Mouse (Mus musculus) forebrain, embryonic 13.5 days (tissue): ENCODE results near the gene Bpifb3. TPM values are rescaled to one million over a fixed set of nuclear protein-coding genes. Genes with fewer than 3 reads are reported as not detected.
A peak's percentile ranks its signal among the peaks of the same experiment; 100 is the strongest.

ENCODE experiments used
- ATAC-seq: fragments of 200-750 bp; cut with Nextera tagmentation; 2 replicates; pipeline ENCODE4 v1.8.0; 2017
- H3K27ac ChIP-seq: fragments of 300-500 bp; sonication (generic); 2 replicates; pipeline ENCODE4 v1.5.1; 2015; ENCODE audit warnings: inconsistent platforms, mild to moderate bottlenecking, moderate library complexity
- H3K27me3 ChIP-seq: fragments of 300-500 bp; sonication (generic); 2 replicates; pipeline ENCODE4 v1.6.1; 2015; ENCODE audit warnings: mild to moderate bottlenecking, inconsistent platforms
- H3K36me3 ChIP-seq: fragments of 300-500 bp; sonication (generic); 2 replicates; pipeline ENCODE4 v1.6.1; 2015; ENCODE audit warnings: mild to moderate bottlenecking, inconsistent platforms; ENCODE audit not compliant: poor library complexity, severe bottlenecking
- H3K4me1 ChIP-seq: fragments of 300-500 bp; sonication (generic); 2 replicates; pipeline ENCODE4 v1.6.1; 2015; ENCODE audit warnings: inconsistent platforms
- H3K4me2 ChIP-seq: fragments of 300-500 bp; sonication (generic); 2 replicates; pipeline ENCODE4 v1.6.1; 2015; ENCODE audit warnings: inconsistent platforms, mild to moderate bottlenecking, moderate library complexity
- H3K4me3 ChIP-seq: fragments of 300-500 bp; sonication (generic); 2 replicates; pipeline ENCODE4 v1.5.1; 2015; ENCODE audit warnings: mild to moderate bottlenecking, inconsistent platforms
- H3K9ac ChIP-seq: fragments of 300-500 bp; sonication (generic); 2 replicates; pipeline ENCODE4 v1.6.1; 2015; ENCODE audit warnings: mild to moderate bottlenecking, inconsistent platforms
- H3K9me3 ChIP-seq: fragments of 300-500 bp; sonication (generic); replicated peaks from 2 replicates; pipeline ENCODE4 v1.6.1; 2016; ENCODE audit warnings: inconsistent platforms
- WGBS: fragments of 180-500 bp; shearing (Covaris S2); methylation state at CpG from one replicate; pipeline ENCODE4 v1.1.7; 2015; 5-methylcytosine and 5-hydroxymethylcytosine counted together
- polyA plus RNA-seq: library from polyadenylated mRNA; unstranded; fragments of >200 nt; fragmentation: Nextera tagmentation; extraction: Ambion mirVana; gene quantifications from 2 replicates; pipeline ENCODE4 v1.2.1, GENCODE M21; 2015

Gene Bpifb3
- polyA plus RNA-seq, 1 experiment from 2014 or later, result not detected

GRCm38 (mm10) chr2:153937843-153938242 is 19.8 kb downstream of the Bpifb3 start, which contains the start of gene Bpifb4:
TSS of gene Bpifb4 (plus strand) at chr2:153938212.
- no peaks in the 10 kb centered on the region for H3K27me3 ChIP-seq
- H3K36me3 ChIP-seq, result no peaks in the 10 kb centered on the region
- no peak within 1 kb of the TSS for H3K4me3 ChIP-seq
- 88% methylated on average over 5 of the region's 5 CpGs for WGBS
- H3K9me3 ChIP-seq, result no peaks in the 10 kb centered on the region
- ATAC-seq, result no peak
- no peak within 1 kb of the TSS for H3K4me2 ChIP-seq
- no peak within 1 kb of the TSS for H3K9ac ChIP-seq
- no peak within 1 kb of the TSS for H3K27ac ChIP-seq
- H3K4me1 ChIP-seq, result no peaks in the 10 kb centered on the region

DNA sequence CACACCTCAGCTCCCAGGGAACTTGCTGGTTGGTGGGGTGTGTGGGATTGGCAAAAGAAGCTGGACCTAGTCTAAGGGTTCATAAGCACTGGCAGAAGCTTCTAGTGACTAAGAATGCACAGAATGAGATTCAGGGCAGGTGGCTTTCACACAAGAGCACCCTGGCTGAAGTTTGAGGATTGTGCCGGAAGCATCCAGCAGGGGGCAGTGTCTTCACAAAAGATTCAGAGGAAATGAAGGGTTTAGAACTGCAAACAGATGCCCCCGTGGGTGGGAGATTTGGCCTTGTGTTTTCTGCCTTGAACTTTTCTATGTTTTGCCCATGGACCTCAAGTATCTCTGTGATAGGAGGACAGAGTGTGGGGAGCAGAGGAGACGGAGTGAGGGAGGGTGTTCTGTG is 25.5 kb downstream of the Bpifb3 start:
- ATAC-seq, result no peak
- no peaks in the 10 kb centered on the region for H3K36me3 ChIP-seq
- WGBS, result 45% methylated on average over 3 of the region's 3 CpGs
- H3K4me3 ChIP-seq, result no peak overlapping the region
- no peak overlapping the region for H3K27ac ChIP-seq
- no peak overlapping the region for H3K4me2 ChIP-seq
- H3K9me3 ChIP-seq, result no peaks in the 10 kb centered on the region
- no peaks in the 10 kb centered on the region for H3K4me1 ChIP-seq
- H3K9ac ChIP-seq, result no peak overlapping the region
- no peaks in the 10 kb centered on the region for H3K27me3 ChIP-seq

DNA sequence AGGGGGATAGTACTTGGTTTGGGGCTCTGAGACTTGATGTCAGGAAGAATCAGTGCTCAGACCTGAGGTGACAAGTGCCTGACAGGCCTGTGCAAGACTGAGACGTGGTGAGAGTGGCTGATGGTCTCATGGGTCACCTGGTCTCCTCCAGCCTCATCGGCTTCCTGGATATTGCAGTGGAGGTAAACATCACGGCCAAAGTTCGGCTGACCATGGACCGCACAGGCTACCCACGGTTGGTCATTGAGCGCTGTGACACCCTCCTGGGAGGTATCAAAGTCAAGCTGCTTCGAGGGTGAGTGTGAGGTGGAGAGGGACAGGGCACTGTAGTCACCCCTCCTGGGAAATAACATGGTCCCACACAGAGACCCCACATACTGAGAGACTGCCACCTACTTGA is 26.5 kb downstream of the Bpifb3 start:
- no peaks in the 10 kb centered on the region for H3K27me3 ChIP-seq
- H3K4me2 ChIP-seq, result no peak overlapping the region
- no peak overlapping the region for H3K27ac ChIP-seq
- H3K36me3 ChIP-seq, result no peaks in the 10 kb centered on the region
- H3K4me1 ChIP-seq, result no peaks in the 10 kb centered on the region
- no peak for ATAC-seq
- no peak overlapping the region for H3K9ac ChIP-seq
- H3K9me3 ChIP-seq, result no peaks in the 10 kb centered on the region
- 91% methylated on average over 8 of the region's 8 CpGs for WGBS
- no peak overlapping the region for H3K4me3 ChIP-seq

- no peak overlapping the region for H3K4me2 ChIP-seq
- H3K36me3 ChIP-seq, result no peaks in the 10 kb centered on the region
- no peaks in the 10 kb centered on the region for H3K4me1 ChIP-seq
- 28% methylated on average over 6 of the region's 6 CpGs for WGBS
- H3K27me3 ChIP-seq, result no peaks in the 10 kb centered on the region
- no peak for ATAC-seq
- H3K9ac ChIP-seq, result no peak overlapping the region
- H3K27ac ChIP-seq, result no peak overlapping the region
- no peak overlapping the region for H3K4me3 ChIP-seq
- no peaks in the 10 kb centered on the region for H3K9me3 ChIP-seq
Measured at GRCm38 (mm10) chr2:153952897-153953296, 34.9 kb downstream of the Bpifb3 start.

- no peaks in the 10 kb centered on the region for H3K9me3 ChIP-seq
- peak overlapping the region; percentile 36 for H3K4me2 ChIP-seq
- H3K27ac ChIP-seq, result no peak overlapping the region
- ATAC-seq, result no peak
- H3K9ac ChIP-seq, result no peak overlapping the region
- H3K27me3 ChIP-seq, result no peaks in the 10 kb centered on the region
- no peaks in the 10 kb centered on the region for H3K4me1 ChIP-seq
- H3K4me3 ChIP-seq, result no peak overlapping the region
- 6% methylated on average over 6 of the region's 6 CpGs for WGBS
- H3K36me3 ChIP-seq, result no peaks in the 10 kb centered on the region
Measured at GRCm38 (mm10) chr2:153953836-153954235, 35.8 kb downstream of the Bpifb3 start.

GRCm38 (mm10) chr2:153962821-153963331 is 44.8 kb downstream of the Bpifb3 start:
- WGBS, result 76% methylated on average over 4 of the region's 4 CpGs
- H3K4me2 ChIP-seq, result no peak overlapping the region
- H3K4me3 ChIP-seq, result no peak overlapping the region
- H3K9me3 ChIP-seq, result no peaks in the 10 kb centered on the region
- ATAC-seq, result no peak; the same call in 1 of the 2 replicates
- no peak overlapping the region for H3K9ac ChIP-seq
- H3K4me1 ChIP-seq, result no peaks in the 10 kb centered on the region
- no peaks in the 10 kb centered on the region for H3K27me3 ChIP-seq
- H3K36me3 ChIP-seq, result no peaks in the 10 kb centered on the region
- no peak overlapping the region for H3K27ac ChIP-seq

- Histone ChIP-seq H3K27me3 (no peaks in the 10 kb centered on the region), H3K9me3 (no peaks in the 10 kb centered on the region), H3K27ac (no peak overlapping the region), H3K4me2 (no peak overlapping the region), H3K4me1 (no peaks in the 10 kb centered on the region), H3K4me3 (no peak overlapping the region), H3K9ac (no peak overlapping the region), H3K36me3 (no peaks in the 10 kb centered on the region)
- WGBS, result 92% methylated on average over 1 of the region's 1 CpGs
- ATAC-seq, result no peak
Measured at GRCm38 (mm10) chr2:153963334-153963733, 45.3 kb downstream of the Bpifb3 start.

GRCm38 (mm10) chr2:153970221-153970620 is 52.2 kb downstream of the Bpifb3 start:
- Histone ChIP-seq H3K27me3 (no peaks in the 10 kb centered on the region), H3K9ac (no peak overlapping the region), H3K36me3 (no peaks in the 10 kb centered on the region), H3K27ac (no peak overlapping the region), H3K4me3 (no peak overlapping the region), H3K4me2 (no peak overlapping the region), H3K4me1 (no peaks in the 10 kb centered on the region), H3K9me3 (no peaks in the 10 kb centered on the region)
- 61% methylated on average over 5 of the region's 5 CpGs for WGBS
- ATAC-seq, result no peak

DNA sequence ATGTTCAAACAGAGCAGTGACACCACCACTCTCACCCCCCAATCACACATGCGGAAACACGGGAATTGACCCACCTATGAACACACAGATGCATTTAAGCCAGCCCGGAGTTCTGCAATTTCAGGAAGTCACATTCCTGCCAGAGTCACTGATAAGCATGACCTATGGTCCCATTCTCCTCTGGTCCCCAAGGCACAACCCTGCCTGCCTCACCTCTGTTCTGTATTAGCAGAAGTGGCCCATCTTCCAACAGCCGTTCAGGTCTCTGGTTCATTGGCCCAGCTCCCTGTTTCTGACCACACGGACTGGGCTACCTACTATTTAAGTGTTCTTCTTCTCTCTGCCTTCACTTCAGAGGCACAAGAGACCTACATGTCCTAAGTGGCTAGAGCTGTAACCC is 56.6 kb downstream of the Bpifb3 start, which contains the start of gene Bpifa6:
Gene Bpifa6, plus strand, starts transcription at position 364 of the 400 bp plus-strand sequence.
- Histone ChIP-seq H3K27me3 (no peaks in the 10 kb centered on the region), H3K27ac (no peak within 1 kb of the TSS), H3K9ac (no peak within 1 kb of the TSS), H3K9me3 (no peaks in the 10 kb centered on the region), H3K4me1 (no peaks in the 10 kb centered on the region), H3K4me3 (no peak within 1 kb of the TSS), H3K4me2 (no peak within 1 kb of the TSS), H3K36me3 (no peaks in the 10 kb centered on the region)
- WGBS, result 91% methylated on average over 5 of the region's 5 CpGs
- no peak for ATAC-seq

Other genes with a start within 250 kb of the Bpifb3 start
- 0.09 TPM in 1 of 2 replicates, not detected in the other for gene Dnmt3c, start 221.6 kb upstream of the Bpifb3 start, polyA plus RNA-seq
- 387 and 392 TPM in 2 replicates for gene Mapre1, start 177.0 kb upstream of the Bpifb3 start, polyA plus RNA-seq
- 0.06 and 0.09 TPM in 2 replicates for gene Efcab8, start 138.3 kb upstream of the Bpifb3 start, polyA plus RNA-seq
- gene Sun5, start 47.1 kb upstream of the Bpifb3 start, polyA plus RNA-seq, result not detected in 2 replicates
- not detected in 2 replicates for gene Bpifb2, start 43.2 kb upstream of the Bpifb3 start, polyA plus RNA-seq
- not detected in 2 replicates for gene Bpifb6, start 17.8 kb upstream of the Bpifb3 start, polyA plus RNA-seq
- not detected in 2 replicates for gene Bpifb4, start 20.0 kb downstream of the Bpifb3 start, polyA plus RNA-seq
- gene Bpifa6, start 56.7 kb downstream of the Bpifb3 start, polyA plus RNA-seq, result not detected in 2 replicates
- gene Bpifa2, start 90.0 kb downstream of the Bpifb3 start, polyA plus RNA-seq, result not detected in 2 replicates
- gene Bpifa3, start 212.1 kb downstream of the Bpifb3 start, polyA plus RNA-seq, result not detected in 2 replicates
- not detected in 2 replicates for gene Bpifa1, start 224.7 kb downstream of the Bpifb3 start, polyA plus RNA-seq
- gene Bpifa5, start 244.4 kb downstream of the Bpifb3 start, polyA plus RNA-seq, result not detected in 2 replicates